Mouse (Mus musculus) T-helper 1 cell (primary cell): ENCODE results near the gene Ubr3.

ENCODE experiments used
- in situ Hi-C: fragments of 300-600 bp; cut with MboI, MseI; formaldehyde crosslinking; loops from one replicate; pipeline ENCODE4 v1.15.1; 2025; ENCODE audit warnings: high pct_unique_total_duplicates

The Ubr3 gene

DNA sequence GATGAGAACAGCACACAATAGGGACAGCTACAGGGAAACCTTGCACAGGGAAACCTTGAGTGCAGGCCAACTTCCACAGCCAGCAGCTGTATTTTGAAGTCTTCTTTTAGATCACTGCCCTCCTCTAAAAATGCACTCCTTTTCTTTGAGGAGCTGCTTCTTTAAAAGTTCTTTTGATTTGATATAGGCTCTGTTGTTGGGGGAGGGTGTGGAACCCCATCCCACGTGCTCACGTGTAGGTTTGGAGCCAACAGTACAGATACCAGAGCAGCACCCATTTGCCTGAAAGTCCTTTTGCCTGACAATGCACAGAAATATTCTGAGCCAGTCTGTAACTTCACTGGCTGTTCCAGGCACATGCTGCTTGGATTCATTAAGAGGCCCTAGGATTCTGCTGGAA lies 134.4 kb downstream of the Ubr3 start:
- in situ Hi-C loops: no loop called here

DNA sequence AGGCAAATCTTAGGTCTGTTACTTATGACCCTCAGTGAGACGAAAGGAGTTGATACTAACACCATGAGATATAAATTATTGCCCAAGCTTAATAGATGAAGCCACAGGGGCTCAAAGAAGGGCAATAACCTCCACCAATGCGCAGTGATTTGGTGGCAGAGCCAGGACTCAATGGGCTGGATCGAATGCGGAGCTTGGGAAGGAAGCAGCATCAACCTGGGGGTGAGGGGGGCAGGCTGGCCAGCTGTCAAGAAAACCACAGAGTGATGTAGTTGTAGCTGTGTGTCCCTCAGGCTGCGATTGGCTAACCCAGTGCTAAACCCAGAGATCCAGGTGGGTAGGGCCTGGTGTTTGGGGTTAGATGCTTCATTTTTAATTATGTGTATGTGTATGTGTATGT lies 137.8 kb downstream of the Ubr3 start:
- in situ Hi-C loops: no loop called here

GRCm38 (mm10) chr2:70035358-70035757 lies 138.3 kb downstream of the Ubr3 start:
- in situ Hi-C loops: no loop called here

DNA sequence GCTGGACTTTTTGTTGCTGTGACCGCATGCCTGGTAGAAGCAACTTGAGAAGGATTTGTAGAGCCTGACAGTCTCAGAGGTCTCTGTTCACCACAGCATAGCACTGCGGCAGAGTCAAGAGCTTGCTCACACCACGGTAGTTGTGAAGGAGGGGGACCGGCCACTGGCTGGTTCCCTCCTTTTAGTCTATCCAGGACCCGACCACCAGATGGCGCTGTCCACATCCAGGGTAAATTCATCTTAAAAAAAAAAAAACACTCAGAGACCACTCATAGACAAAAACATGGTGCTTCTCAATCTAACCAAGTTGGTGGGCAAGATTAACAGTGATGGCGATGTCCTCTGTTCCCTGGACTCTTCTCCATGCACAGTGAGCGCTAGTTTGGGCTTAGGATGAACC lies 140.2 kb downstream of the Ubr3 start:
- in situ Hi-C loops: no loop called here

GRCm38 (mm10) chr2:70038752-70039151 lies 141.7 kb downstream of the Ubr3 start, which contains the start of gene Myo3b:
TSS of gene Myo3b (plus strand) at chr2:70039126.
- in situ Hi-C loops: no loop called here

DNA sequence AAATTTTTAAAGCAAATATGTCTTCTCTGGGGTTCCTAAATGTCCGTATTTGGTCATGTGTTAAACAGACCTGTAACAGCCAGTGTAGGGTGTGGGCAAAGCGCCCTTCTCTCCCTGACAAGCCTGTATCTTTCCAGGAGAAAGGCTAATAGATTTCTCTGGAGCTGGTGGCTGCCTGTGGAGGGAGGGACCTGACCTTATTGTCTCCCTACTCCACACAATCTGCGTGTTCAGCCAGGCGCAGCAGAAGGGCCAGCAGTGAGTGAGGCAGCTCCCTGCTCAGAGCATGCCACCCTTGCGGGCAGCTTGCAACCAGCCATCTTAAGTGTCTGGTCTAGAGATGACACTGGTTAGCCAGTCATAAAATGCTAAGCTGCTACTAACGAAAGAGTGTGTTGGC lies 147.4 kb downstream of the Ubr3 start:
- in situ Hi-C loops: no loop called here

- in situ Hi-C loops: no loop called here
These were observed 150.8 kb downstream of the Ubr3 start for GRCm38 (mm10) chr2:70047868-70048267.

DNA sequence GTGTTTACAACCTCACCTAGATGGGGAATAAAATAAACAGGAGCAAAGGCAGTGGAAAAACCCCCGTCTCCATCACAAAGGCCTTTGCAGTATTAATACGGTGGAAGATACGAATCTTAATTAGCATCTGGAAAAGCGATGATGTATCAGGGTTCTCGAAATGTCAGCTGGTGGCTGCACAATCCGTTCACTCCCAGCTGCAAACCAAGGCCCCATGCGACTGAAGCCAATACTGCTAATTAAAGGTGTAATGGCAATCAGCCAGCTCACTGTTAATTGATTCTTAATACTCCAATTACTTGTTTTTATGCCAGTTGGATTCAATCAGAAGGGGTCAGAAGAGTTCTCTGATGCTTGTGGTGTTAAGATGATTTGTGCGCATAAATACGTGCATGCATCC lies 156.8 kb downstream of the Ubr3 start:
- in situ Hi-C loops: no loop called here

- in situ Hi-C loops: no loop called here
These were observed 161.2 kb downstream of the Ubr3 start for GRCm38 (mm10) chr2:70058201-70058600.

DNA sequence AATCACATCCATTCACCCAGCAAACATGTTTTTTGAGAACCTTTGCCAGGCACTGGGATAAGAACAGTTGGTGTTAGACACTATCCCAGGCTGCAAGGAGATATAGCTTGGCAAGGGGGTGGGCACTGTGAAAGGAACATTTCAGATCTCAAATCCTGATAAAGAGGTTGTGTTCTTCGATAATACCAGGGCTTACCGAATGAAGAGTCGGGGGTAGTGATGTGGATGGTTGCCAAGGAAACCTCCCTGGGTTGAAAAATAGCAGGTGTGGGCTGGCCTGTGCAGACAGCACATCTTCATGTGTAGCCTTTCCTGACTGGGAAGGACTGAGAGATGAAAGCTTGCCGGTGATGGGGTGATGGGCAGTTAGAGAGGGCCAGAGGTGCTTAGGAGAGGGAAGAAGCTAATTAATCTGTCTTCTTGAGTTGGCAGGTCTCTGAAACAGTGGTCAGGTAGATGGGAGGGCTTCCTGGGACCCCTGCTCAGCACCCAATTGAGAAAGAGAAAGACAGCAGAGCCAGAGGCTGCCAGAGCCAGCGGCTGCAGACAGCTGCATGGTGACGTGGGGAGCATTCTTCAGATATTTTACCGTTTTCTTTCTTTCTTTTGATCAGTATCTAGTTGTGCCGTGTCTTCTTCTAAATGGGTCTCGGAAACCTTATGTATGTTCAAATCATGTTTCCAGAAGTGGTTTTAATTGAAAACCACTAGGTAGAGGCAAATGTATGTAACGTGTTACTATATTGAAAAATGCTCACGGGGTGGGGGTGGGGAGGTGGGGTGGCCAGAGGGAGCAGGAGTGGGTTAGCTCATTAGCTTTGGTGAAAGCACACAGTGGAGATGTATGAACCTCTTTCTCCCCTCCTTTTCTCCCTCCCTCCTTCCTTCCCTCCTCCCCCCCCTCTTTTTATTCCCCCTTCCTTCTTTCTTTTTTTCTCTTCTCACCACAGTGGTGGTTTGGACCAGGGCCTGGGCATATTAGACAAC lies 163.6 kb downstream of the Ubr3 start:
- in situ Hi-C loops: no loop called here

DNA sequence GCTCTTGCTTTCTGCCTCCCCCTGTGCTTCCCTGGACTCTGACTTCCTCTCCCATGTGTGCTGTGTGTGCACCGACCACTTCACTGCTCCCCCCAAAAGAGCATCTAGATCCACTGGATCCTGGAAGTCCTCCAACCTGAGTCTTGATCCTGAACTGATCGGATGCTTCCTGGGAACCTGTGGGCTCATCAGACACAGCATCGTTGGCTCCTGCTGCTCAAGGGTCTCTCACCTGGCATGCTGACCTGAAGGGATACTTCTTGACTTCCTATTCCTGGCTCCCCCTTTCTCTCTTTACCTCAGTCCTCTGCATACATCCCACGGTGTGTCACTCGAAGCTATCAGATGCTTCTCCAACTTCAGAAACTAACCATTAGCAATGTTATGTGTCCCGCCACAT lies 168.1 kb downstream of the Ubr3 start:
- in situ Hi-C loops: no loop called here

- in situ Hi-C loops: no loop called here
These were observed 168.8 kb downstream of the Ubr3 start for GRCm38 (mm10) chr2:70065729-70066300.

DNA sequence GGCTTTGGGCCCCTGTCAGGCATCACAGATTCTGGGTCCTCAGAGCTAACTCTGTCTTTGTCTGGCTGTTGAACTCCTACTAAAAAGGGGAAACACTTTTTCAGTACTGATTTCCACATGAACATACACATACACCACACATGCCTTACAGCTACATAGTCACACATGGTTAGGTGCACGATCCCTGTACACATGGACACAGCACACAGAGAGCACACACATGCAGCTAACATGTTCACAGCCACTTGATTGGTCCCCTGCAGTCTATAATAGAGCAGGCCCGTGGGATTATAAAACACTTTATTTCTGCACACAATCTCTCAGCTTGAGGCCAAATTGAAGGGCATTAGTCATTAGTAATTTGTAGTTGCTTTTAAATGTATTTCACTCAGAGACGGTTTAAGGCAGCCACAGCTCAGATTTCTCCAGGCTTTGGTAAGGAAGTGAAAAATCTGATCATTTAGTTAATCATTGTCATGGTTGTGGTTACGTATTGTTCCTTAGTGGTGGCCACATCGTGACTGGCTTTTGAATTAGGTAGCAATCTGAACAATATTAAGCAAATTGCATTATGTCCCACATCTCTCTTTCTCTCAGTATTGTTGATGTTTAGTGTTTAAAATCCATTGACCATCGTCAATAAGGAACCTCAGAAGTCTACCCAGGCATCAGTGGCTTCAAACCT lies 169.4 kb downstream of the Ubr3 start:
- in situ Hi-C loops: no loop called here

- in situ Hi-C loops: no loop called here
These were observed 172.8 kb downstream of the Ubr3 start for GRCm38 (mm10) chr2:70069861-70070260.
